Mouse (Mus musculus): ENCODE measurements around the gene Klhdc7b. TPM values are rescaled to one million over a fixed set of nuclear protein-coding genes. Genes with fewer than 3 reads are reported as not detected.
"Not testable (repeated sequence)": the region's sequence is repeated elsewhere in the genome, so short reads cannot be mapped to it uniquely, and the experiment has no call there.

The Klhdc7b gene
- polyA plus RNA-seq, 1 experiment from 2014 or later = not detected

DNA sequence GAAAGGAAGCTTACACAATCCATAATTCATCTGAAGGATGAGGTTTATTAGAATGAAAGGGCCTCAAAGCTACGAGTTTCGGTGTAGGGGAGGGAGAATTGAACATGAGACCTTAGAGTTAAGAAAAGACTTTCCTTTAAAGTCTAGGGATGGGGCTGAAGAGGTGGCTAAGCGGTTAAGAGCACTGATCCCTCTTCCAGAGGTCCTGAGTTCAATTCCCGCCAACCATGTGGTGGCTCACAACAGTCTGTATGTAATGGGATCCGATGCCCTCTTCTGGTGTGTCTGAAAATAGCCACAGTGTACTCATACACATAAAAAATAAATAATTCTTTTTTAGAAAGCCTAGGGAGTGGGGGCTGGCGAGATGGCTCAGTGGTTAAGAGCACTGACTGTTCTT, 45.6 kb downstream of the Klhdc7b start:
- H3K4me1 ChIP-seq = peaks cover 16% of the 10 kb centered on the region
- no peak for ATAC-seq (ENCODE audit: low FRiP score)

DNA sequence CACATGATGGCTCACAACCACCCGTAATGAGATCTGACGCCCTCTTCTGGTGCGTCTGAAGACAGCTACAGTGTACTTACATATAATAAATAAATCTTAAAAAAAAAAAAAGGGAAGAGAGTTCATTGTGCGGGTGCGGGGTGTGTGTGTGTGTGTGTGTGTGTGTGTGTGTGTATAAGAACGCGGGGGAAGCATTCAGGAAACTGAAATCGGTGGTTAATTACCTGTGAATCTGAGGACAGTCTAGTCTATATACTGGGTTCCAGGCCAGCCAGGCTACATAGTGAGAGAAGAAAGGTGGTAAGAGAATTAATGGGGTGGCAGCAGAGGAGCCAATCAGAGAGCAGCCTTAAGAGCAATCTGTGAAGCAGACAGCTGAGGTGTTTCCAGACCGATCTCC, 46.1 kb downstream of the Klhdc7b start:
- Histone ChIP-seq H3K36me3 (replicated peaks) (peaks cover 21% of the 10 kb centered on the region), H3K4me1 (peaks cover 16% of the 10 kb centered on the region)
- H3K27me3 ChIP-seq; H3K9ac ChIP-seq; H3K4me2 ChIP-seq; H3K4me3 ChIP-seq (replicated peaks); ATAC-seq (ENCODE audit: low FRiP score); H3K27ac ChIP-seq; H3K9me3 ChIP-seq: not testable (repeated sequence)
- WGBS = 82% methylated on average over 9 of the region's 9 CpGs

More for the DNA sequence above, 45.6 kb downstream of the Klhdc7b start:
- Histone ChIP-seq H3K27me3 (no peaks in the 10 kb centered on the region), H3K4me3 (replicated peaks) (peak overlapping the region; percentile 77), H3K4me2 (peak overlapping the region; percentile 91), H3K27ac (peak overlapping the region; percentile 91), H3K9me3 (no peaks in the 10 kb centered on the region), H3K9ac (peak overlapping the region; percentile 70), H3K36me3 (replicated peaks) (peaks cover 25% of the 10 kb centered on the region)
- WGBS = 55% methylated on average over 6 of the region's 6 CpGs

DNA sequence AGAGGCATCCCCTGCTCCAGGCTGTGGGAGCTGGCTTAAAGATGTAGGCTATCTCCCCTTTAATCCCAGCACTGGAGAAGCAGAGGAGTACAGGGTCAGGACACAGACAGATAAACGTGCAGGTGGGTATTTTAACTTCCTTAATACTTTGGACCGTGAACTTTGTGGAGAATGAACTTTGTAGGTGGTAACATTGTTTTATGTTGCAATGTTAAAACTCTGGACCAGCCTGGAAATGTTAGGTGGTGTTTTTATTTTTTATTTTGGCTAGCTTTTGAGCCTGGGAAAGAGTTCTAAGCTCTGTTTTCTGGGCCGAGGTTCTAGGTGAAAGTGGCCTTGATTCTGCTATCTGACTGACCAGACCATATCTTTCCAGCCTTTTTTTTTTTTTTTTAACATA, 46.6 kb downstream of the Klhdc7b start:
- Histone ChIP-seq H3K9ac (no peak overlapping the region), H3K4me1 (peaks cover 16% of the 10 kb centered on the region), H3K4me2 (no peak overlapping the region), H3K36me3 (replicated peaks) (peaks cover 16% of the 10 kb centered on the region), H3K27me3 (no peaks in the 10 kb centered on the region), H3K27ac (no peak overlapping the region), H3K4me3 (replicated peaks) (no peak overlapping the region), H3K9me3 (no peaks in the 10 kb centered on the region)
- WGBS = 91% methylated on average over 3 of the region's 3 CpGs
- ATAC-seq (ENCODE audit: low FRiP score) = no peak

DNA sequence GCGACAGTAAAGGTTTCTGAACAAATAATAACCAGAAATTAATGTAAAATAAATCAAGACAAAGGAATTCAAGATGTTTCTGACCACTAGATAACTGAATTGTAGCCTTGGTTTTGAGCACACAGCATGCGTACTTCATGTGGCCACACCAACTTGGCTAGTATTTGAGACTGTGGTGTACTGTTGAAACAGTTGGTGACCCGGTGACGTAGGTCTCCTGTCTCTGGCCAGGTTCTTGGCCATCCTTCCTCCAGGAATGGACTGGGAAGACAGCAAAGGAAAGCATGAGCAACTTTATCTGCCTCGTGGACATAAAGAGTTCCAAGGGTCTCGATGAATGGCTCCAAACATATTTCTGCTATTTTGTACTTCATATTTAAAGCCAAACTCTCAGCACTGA, 47.1 kb downstream of the Klhdc7b start:
- WGBS = 94% methylated on average over 6 of the region's 6 CpGs
- Histone ChIP-seq H3K9me3 (no peaks in the 10 kb centered on the region), H3K36me3 (replicated peaks) (peaks cover 10% of the 10 kb centered on the region), H3K4me2 (no peak overlapping the region), H3K4me1 (peaks cover 16% of the 10 kb centered on the region), H3K27me3 (no peaks in the 10 kb centered on the region), H3K27ac (no peak overlapping the region), H3K9ac (no peak overlapping the region), H3K4me3 (replicated peaks) (no peak overlapping the region)
- no peak for ATAC-seq (ENCODE audit: low FRiP score)

DNA sequence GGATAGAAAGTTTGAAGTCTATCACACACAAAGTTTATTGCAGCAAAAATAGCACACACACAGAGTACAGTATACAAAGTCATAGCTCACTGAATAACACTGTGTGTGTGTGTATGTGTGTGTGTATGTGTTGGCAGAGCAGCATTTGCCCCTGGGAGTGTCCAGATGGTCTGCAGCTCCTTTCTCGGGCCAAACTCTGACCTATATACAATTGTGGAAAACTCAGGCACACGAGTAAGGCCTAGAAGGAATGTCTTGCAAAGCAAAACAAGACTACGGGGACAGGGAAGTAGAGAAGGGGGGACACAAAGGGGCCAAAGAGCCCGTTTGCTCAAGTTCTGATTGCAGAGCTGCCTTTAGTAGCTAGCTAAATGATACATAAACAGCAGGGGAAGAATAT, 48.2 kb downstream of the Klhdc7b start:
- Histone ChIP-seq H3K27me3 (no peaks in the 10 kb centered on the region), H3K27ac (no peak overlapping the region), H3K4me2 (no peak overlapping the region), H3K4me1 (peaks cover 16% of the 10 kb centered on the region), H3K4me3 (replicated peaks) (no peak overlapping the region), H3K9ac (no peak overlapping the region), H3K36me3 (replicated peaks) (no peaks in the 10 kb centered on the region), H3K9me3 (no peaks in the 10 kb centered on the region)
- WGBS = 70% methylated on average over 4 of the region's 4 CpGs
- ATAC-seq (ENCODE audit: low FRiP score) = no peak

DNA sequence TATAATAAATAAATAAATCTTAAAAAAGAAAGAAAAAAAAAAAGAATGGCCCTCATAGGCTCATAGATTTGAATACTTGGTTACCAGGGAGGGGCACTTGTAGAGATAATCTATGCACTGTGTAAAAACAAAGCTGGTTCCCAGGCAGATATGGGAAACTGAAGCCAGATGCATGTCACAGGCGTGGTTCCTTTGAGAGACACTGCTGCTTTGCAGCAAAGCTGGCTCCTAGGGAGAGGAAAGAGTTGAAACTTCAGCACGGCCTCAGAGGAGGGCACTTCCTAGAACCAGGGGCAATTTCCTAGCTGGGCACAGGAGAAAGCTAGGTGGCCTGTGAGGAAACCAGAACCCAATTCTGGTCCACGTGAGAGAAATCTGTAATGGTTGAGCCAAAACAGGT, 49.4 kb downstream of the Klhdc7b start:
- H3K27ac ChIP-seq = no peak overlapping the region
- no peak for ATAC-seq (ENCODE audit: low FRiP score)
- H3K9ac ChIP-seq = no peak overlapping the region
- H3K4me1 ChIP-seq = peaks cover 6% of the 10 kb centered on the region
- H3K4me3 ChIP-seq (replicated peaks) = no peak overlapping the region
- H3K36me3 ChIP-seq (replicated peaks) = no peaks in the 10 kb centered on the region
- no peaks in the 10 kb centered on the region for H3K9me3 ChIP-seq
- WGBS = 64% methylated on average over 3 of the region's 3 CpGs
- H3K4me2 ChIP-seq = no peak overlapping the region
- H3K27me3 ChIP-seq = no peaks in the 10 kb centered on the region

- Histone ChIP-seq H3K4me1 (no peaks in the 10 kb centered on the region), H3K36me3 (replicated peaks) (no peaks in the 10 kb centered on the region), H3K9ac (no peak overlapping the region), H3K4me2 (no peak overlapping the region), H3K4me3 (replicated peaks) (no peak overlapping the region), H3K27ac (no peak overlapping the region), H3K9me3 (no peaks in the 10 kb centered on the region), H3K27me3 (no peaks in the 10 kb centered on the region)
- WGBS = 90% methylated on average over 5 of the region's 5 CpGs
- no peak for ATAC-seq (ENCODE audit: low FRiP score)
Measured at GRCm38 (mm10) chr15:89435878-89436277, 51.2 kb downstream of the Klhdc7b start.

Other genes with a start within 250 kb of the Klhdc7b start
- 14.2 and 16.7 TPM in 2 replicates for gene Mapk12, start 244.2 kb upstream of the Klhdc7b start, polyA plus RNA-seq (2016; fragmentation: Nextera tagmentation; extraction: Ambion mirVana)
- gene Mapk11, start 235.3 kb upstream of the Klhdc7b start, polyA plus RNA-seq (2016; fragmentation: Nextera tagmentation; extraction: Ambion mirVana) = 46.9 and 47.4 TPM in 2 replicates
- 174 and 182 TPM in 2 replicates for gene Plxnb2, start 204.1 kb upstream of the Klhdc7b start, polyA plus RNA-seq (2016; fragmentation: Nextera tagmentation; extraction: Ambion mirVana)
- 38.8 and 44.0 TPM in 2 replicates for gene Dennd6b, start 188.4 kb upstream of the Klhdc7b start, polyA plus RNA-seq (2016; fragmentation: Nextera tagmentation; extraction: Ambion mirVana)
- 47.1 and 57.2 TPM in 2 replicates for gene Ppp6r2, start 173.4 kb upstream of the Klhdc7b start, polyA plus RNA-seq (2016; fragmentation: Nextera tagmentation; extraction: Ambion mirVana)
- 82.5 and 88.9 TPM in 2 replicates for gene Sbf1, start 69.6 kb upstream of the Klhdc7b start, polyA plus RNA-seq (2016; fragmentation: Nextera tagmentation; extraction: Ambion mirVana)
- gene Adm2, start 62.2 kb upstream of the Klhdc7b start, polyA plus RNA-seq (2016; fragmentation: Nextera tagmentation; extraction: Ambion mirVana) = not detected in 2 replicates
- not detected in 2 replicates for gene Miox, start 50.5 kb upstream of the Klhdc7b start, polyA plus RNA-seq (2016; fragmentation: Nextera tagmentation; extraction: Ambion mirVana)
- gene Lmf2, start 29.3 kb upstream of the Klhdc7b start, polyA plus RNA-seq (2016; fragmentation: Nextera tagmentation; extraction: Ambion mirVana) = 45.6 and 47.0 TPM in 2 replicates
- gene Ncaph2, start 29.2 kb upstream of the Klhdc7b start, polyA plus RNA-seq (2016; fragmentation: Nextera tagmentation; extraction: Ambion mirVana) = 186 and 191 TPM in 2 replicates
- gene Sco2, start 11.1 kb upstream of the Klhdc7b start, polyA plus RNA-seq (2016; fragmentation: Nextera tagmentation; extraction: Ambion mirVana) = 4.7 and 5.1 TPM in 2 replicates
- 1.1 and 1.4 TPM in 2 replicates for gene Tymp, start 7.9 kb upstream of the Klhdc7b start, polyA plus RNA-seq (2016; fragmentation: Nextera tagmentation; extraction: Ambion mirVana)
- gene Odf3b, start 5.6 kb upstream of the Klhdc7b start, polyA plus RNA-seq (2016; fragmentation: Nextera tagmentation; extraction: Ambion mirVana) = 1.1 TPM in 2 replicates
- gene Syce3, start 25.6 kb downstream of the Klhdc7b start, polyA plus RNA-seq (2016; fragmentation: Nextera tagmentation; extraction: Ambion mirVana) = not detected in 2 replicates
- 0.67 and 0.70 TPM in 2 replicates for gene Cpt1b, start 40.9 kb downstream of the Klhdc7b start, polyA plus RNA-seq (2016; fragmentation: Nextera tagmentation; extraction: Ambion mirVana)
- 3.8 and 5.0 TPM in 2 replicates for gene C730034F03Rik, start 44.7 kb downstream of the Klhdc7b start, polyA plus RNA-seq (2016; fragmentation: Nextera tagmentation; extraction: Ambion mirVana)
- 0.27 TPM in 1 of 2 replicates, not detected in the other for gene Gm44502, start 44.8 kb downstream of the Klhdc7b start, polyA plus RNA-seq (2016; fragmentation: Nextera tagmentation; extraction: Ambion mirVana)
- 58.8 and 62.6 TPM in 2 replicates for gene Chkb, start 45.0 kb downstream of the Klhdc7b start, polyA plus RNA-seq (2016; fragmentation: Nextera tagmentation; extraction: Ambion mirVana)
- 44.1 and 51.6 TPM in 2 replicates for gene Mapk8ip2, start 69.0 kb downstream of the Klhdc7b start, polyA plus RNA-seq (2016; fragmentation: Nextera tagmentation; extraction: Ambion mirVana)
- 12.5 and 13.6 TPM in 2 replicates for gene Arsa, start 92.5 kb downstream of the Klhdc7b start, polyA plus RNA-seq (2016; fragmentation: Nextera tagmentation; extraction: Ambion mirVana)
- 7.9 and 8.8 TPM in 2 replicates for gene Shank3, start 114.7 kb downstream of the Klhdc7b start, polyA plus RNA-seq (2016; fragmentation: Nextera tagmentation; extraction: Ambion mirVana)
- gene Acr, start 183.4 kb downstream of the Klhdc7b start, polyA plus RNA-seq (2016; fragmentation: Nextera tagmentation; extraction: Ambion mirVana) = 1.5 and 1.7 TPM in 2 replicates
- gene Rabl2, start 207.0 kb downstream of the Klhdc7b start, polyA plus RNA-seq (2016; fragmentation: Nextera tagmentation; extraction: Ambion mirVana) = 60.7 and 62.8 TPM in 2 replicates